Mouse (Mus musculus) midbrain, postnatal 0 days (tissue): Measurements from ENCODE around the gene Atl2. TPM values are rescaled to one million over a fixed set of nuclear protein-coding genes. Genes with fewer than 3 reads are reported as not detected.

Source experiments
- ATAC-seq: fragments of 200-750 bp; cut with Nextera tagmentation; 2 replicates; pipeline ENCODE4 v1.8.0; 2017; ENCODE audit warnings: moderate number of reproducible peaks, mild to moderate bottlenecking, moderate TSS enrichment, moderate library complexity; ENCODE audit not compliant: low FRiP score
- DNase-seq: peaks from one replicate; pipeline ENCODE4 v3.0.0-alpha.2; 2015; ENCODE audit warnings: low spot score
- H3K27ac ChIP-seq: fragments of 300-500 bp; sonication (generic); 2 replicates; pipeline ENCODE4 v1.5.1; 2014; ENCODE audit warnings: low read depth, mild to moderate bottlenecking, low read length, mixed read lengths
- H3K27me3 ChIP-seq: fragments of 300-500 bp; sonication (generic); 2 replicates; pipeline ENCODE4 v1.6.1; 2014; ENCODE audit warnings: low read length, control low read depth, mixed read lengths; ENCODE audit not compliant: insufficient read depth
- H3K36me3 ChIP-seq: fragments of 300-500 bp; sonication (generic); 2 replicates; pipeline ENCODE4 v1.6.1; 2014; ENCODE audit warnings: low read length, control low read depth, mixed read lengths; ENCODE audit not compliant: insufficient read depth
- H3K4me1 ChIP-seq: fragments of 300-500 bp; sonication (generic); 2 replicates; pipeline ENCODE4 v1.6.1; 2014; ENCODE audit warnings: mild to moderate bottlenecking, control low read depth, antibody characterized with exemption, low read length, mixed read lengths; ENCODE audit not compliant: insufficient read depth
- H3K4me2 ChIP-seq: fragments of 300-500 bp; sonication (generic); 2 replicates; pipeline ENCODE4 v1.6.1; 2014; ENCODE audit warnings: low read depth, mild to moderate bottlenecking, low read length, mixed read lengths; ENCODE audit not compliant: poor library complexity, severe bottlenecking
- H3K4me3 ChIP-seq: fragments of 300-500 bp; sonication (generic); 2 replicates; pipeline ENCODE4 v1.5.1; 2014; ENCODE audit warnings: low read depth, mild to moderate bottlenecking, low read length, moderate library complexity
- H3K9ac ChIP-seq: fragments of 300-500 bp; sonication (generic); replicated peaks from 2 replicates; pipeline ENCODE4 v1.6.1; 2014; ENCODE audit warnings: mild to moderate bottlenecking, low read length, moderate library complexity, mixed read lengths; ENCODE audit not compliant: poor library complexity, severe bottlenecking
- H3K9me3 ChIP-seq: fragments of 300-500 bp; sonication (generic); 2 replicates; pipeline ENCODE4 v1.6.1; 2016; ENCODE audit warnings: low read length, control low read depth
- CTCF ChIP-seq: IDR thresholded peaks from 2 replicates; pipeline ENCODE4 v1.5.1; 2016; ENCODE audit warnings: antibody characterized with exemption, mild to moderate bottlenecking
- WGBS: fragments of 180-500 bp; shearing (Covaris S2); extraction: QIAGEN DNeasy Blood & Tissue Kit; methylation state at CpG from one replicate; pipeline ENCODE4 v1.1.7; 2014; 5-methylcytosine and 5-hydroxymethylcytosine counted together
- polyA plus RNA-seq: library from polyadenylated mRNA; unstranded; fragments of >200 nt; fragmentation: Nextera tagmentation; extraction: Ambion mirVana; gene quantifications from 2 replicates; pipeline ENCODE4 v1.2.1, GENCODE M21; 2015
- total RNA-seq: library from RNA; depleted of rRNA; stranded (reverse); fragments of >200 nt; gene quantifications from 2 replicates; pipeline ENCODE4 v1.2.3, GENCODE M21; 2014

Gene Atl2
- total and polyA plus RNA-seq, 2 experiments from 2014 or later = 29.4 to 31.0 TPM

DNA sequence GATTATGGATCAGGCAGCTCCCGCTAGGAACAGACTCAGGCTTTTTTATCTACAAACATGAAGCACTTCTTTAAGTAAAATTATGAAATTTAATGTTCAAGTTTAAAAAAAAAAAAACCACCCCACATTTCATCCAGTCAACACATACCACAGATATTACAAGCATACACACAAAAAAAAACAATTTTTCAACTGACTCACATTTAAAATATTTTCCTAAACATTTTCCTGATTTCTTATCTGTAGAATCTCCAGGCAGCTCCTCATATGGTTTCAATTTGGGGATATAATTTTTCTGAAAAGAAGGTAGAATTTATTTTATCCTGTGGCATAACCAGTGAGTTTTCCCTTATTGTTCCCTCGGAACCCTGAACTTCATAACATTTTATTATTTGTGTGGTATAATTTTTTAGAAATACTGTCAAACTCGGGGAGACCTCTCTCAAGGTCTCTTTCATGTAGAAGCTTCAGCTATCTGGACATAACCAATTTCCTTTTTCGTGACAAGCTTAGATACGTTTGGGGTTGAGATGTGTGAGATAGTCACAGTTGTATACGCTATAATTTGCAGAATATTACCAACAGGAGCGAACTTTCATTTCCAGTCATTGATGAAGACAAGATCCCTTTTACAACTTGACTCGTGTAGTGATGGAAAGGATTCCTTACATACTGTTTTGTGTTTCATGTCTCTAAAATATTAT lies 11.0 kb upstream of the Atl2 start:
- no peak overlapping the region for H3K4me3 ChIP-seq
- H3K27me3 ChIP-seq = no peaks in the 10 kb centered on the region
- H3K9me3 ChIP-seq = no peaks in the 10 kb centered on the region
- 90% methylated on average over 8 of the region's 8 CpGs for whole genome bisulfite sequencing
- no peak overlapping the region for H3K4me2 ChIP-seq
- ATAC-seq (no peak), DNase-seq (no peak)
- H3K36me3 ChIP-seq = no peaks in the 10 kb centered on the region
- TF ChIP-seq CTCF = no peak
- no peaks in the 10 kb centered on the region for H3K4me1 ChIP-seq
- H3K27ac ChIP-seq = no peak overlapping the region
- no peak overlapping the region for H3K9ac ChIP-seq

DNA sequence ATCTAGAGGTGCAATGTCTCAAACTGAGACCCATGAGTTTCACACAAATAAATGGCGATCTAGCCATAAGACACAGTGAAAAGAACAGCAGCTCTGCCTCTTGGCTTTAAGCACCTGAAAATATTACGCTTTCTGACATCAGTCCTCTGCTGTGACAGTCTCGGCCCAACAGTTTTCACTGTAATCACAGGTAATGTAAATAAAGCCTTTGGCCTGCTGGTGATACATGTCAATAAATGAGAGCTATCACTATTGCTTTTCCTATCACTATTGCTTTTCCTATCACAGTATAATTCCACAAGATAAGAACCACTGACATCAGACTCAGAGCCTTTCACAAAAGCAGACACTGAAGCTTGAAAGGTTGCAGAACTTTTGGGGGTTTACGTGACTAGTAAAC lies 8.7 kb upstream of the Atl2 start:
- Histone ChIP-seq H3K27ac (no peak overlapping the region), H3K36me3 (no peaks in the 10 kb centered on the region), H3K27me3 (no peaks in the 10 kb centered on the region), H3K9me3 (no peaks in the 10 kb centered on the region), H3K9ac (no peak overlapping the region), H3K4me3 (no peak overlapping the region), H3K4me2 (no peak overlapping the region), H3K4me1 (no peaks in the 10 kb centered on the region)
- no peak for DNase-seq
- no peak for ATAC-seq
- TF ChIP-seq CTCF = no peak
- WGBS = 92% methylated on average over 4 of the region's 4 CpGs

DNA sequence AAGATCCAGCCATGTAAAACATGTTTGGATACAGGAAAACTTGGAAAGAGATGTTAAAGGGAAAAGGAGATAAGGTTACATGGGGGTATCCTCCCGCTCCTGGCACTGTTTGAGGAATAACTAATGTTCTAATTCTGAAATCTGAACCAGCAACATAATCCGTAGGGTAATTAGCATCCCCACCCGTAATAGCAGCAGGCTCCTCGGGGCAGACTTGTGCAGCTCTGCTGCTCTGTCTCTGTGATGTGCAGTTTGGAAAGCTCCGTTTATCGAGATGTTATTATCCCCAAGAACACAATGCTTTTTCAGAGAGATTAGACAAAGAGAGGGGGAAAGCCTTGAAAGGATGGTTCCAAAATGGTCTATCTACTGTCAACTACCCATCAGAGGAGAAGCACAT lies 5.3 kb upstream of the Atl2 start:
- ATAC-seq (no peak), DNase-seq (no peak)
- Histone ChIP-seq H3K36me3 (no peaks in the 10 kb centered on the region), H3K27me3 (0 out of 2 replicates have a peak, but pooled peaks cover 5% of the 10 kb centered on the region), H3K4me1 (no peaks in the 10 kb centered on the region), H3K4me2 (no peak overlapping the region), H3K4me3 (no peak overlapping the region), H3K9me3 (no peaks in the 10 kb centered on the region), H3K9ac (no peak overlapping the region), H3K27ac (no peak overlapping the region)
- no peak for TF ChIP-seq CTCF
- WGBS = 34% methylated on average over 6 of the region's 6 CpGs

DNA sequence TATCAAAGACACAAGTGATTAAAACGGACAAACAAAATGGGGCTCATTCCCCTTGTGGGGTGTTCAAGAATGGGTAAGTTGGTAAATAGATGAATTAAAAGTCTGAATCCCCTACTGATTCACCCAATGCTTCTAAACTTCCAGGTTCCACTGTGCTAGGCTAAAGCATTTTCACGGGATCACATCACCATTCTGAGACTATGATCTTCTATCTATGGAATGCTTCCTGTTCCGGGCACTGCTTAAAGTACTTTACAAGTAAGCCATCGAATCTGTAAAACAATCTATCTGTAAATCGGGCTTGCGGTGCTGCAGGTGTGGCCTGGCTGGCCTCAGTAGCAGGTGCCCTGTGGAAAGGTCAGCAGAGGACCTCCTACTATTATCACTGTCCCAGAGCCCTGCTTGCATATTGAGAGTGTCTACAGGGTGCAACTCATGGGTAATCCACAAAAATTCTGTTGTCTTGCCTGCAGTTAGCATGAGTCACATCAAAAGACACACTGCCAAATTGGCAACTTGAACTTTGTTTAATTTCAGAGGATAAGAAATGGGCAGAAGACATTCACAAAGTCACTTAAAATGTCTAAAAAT lies 2.3 kb upstream of the Atl2 start:
- Histone ChIP-seq H3K4me1 (peaks cover 7% of the 10 kb centered on the region), H3K36me3 (no peaks in the 10 kb centered on the region), H3K27me3 (0 out of 2 replicates have a peak, but pooled peaks cover 5% of the 10 kb centered on the region), H3K4me3 (no peak overlapping the region), H3K9me3 (no peaks in the 10 kb centered on the region), H3K9ac (no peak overlapping the region), H3K4me2 (no peak overlapping the region), H3K27ac (no peak overlapping the region)
- 91% methylated on average over 6 of the region's 6 CpGs for WGBS
- no peak for DNase-seq
- no peak for TF ChIP-seq CTCF
- ATAC-seq = no peak

DNA sequence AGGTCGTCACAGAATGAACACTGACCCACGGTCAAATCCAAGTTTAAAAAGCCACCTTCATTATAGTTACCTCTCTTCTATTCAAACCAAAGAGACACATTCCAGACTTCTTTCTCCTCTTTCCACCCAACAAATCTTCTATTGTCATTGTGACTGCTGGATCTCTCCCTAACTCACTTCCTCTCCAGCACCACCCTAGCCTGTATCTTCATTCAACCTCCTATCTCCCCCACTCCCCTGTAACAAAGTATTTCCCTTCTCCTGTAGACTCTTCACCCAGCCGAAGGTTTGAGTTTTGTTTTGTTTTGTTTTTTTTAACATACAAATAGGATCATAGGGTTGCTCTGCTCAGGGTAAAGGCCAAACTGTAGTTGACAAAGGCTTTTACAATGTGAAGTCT lies 1.7 kb upstream of the Atl2 start:
- no peak for DNase-seq

More for the DNA sequence above, 1.7 kb upstream of the Atl2 start:
- Histone ChIP-seq H3K27me3 (0 out of 2 replicates have a peak, but pooled peaks cover 5% of the 10 kb centered on the region), H3K4me1 (peaks cover 9% of the 10 kb centered on the region), H3K27ac (no peak overlapping the region), H3K4me3 (no peak overlapping the region), H3K9ac (no peak overlapping the region), H3K4me2 (no peak overlapping the region), H3K36me3 (no peaks in the 10 kb centered on the region), H3K9me3 (no peaks in the 10 kb centered on the region)
- TF ChIP-seq CTCF = no peak
- no peak for ATAC-seq
- WGBS = 75% methylated on average over 3 of the region's 3 CpGs
